Mouse (Mus musculus) c-Kit-positive CD71-positive TER-119-positive erythroid progenitor cells, embryonic 14.5 days (primary cell): ENCODE results near the gene Epb41.

Source experiments
- DNase-seq: peaks from one replicate; pipeline ENCODE4 v3.0.0-alpha.2; 2013; ENCODE audit warnings: low spot score

The Epb41 gene

GRCm38 (mm10) chr4:132048011-132048991 lies 26.8 kb downstream of the Epb41 start:
- DNase-seq, result no peak

DNA sequence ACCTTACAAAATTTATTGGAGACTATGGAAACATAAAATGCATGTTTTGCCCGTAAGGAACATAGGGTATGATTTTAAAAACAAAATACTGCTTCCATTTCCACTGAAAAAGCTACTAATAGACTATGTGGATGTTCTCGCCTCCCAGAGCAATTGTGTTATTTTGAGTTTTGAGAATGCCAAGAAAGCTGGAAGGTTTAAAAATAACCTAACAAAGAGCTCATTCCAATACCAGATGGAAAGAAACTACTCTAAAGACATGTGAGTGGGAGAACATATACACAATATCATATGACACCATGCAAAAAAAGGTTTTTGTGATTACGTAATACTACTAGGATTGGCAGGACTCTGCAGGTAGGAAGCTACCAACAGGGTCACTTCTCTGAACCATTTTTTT lies 31.4 kb downstream of the Epb41 start:
- DNase-seq, result no peak

GRCm38 (mm10) chr4:132041471-132042332 lies 33.4 kb downstream of the Epb41 start:
- DNase-seq, result no peak

GRCm38 (mm10) chr4:132039975-132040645 lies 35.0 kb downstream of the Epb41 start:
- peak; percentile 57 for DNase-seq

DNA sequence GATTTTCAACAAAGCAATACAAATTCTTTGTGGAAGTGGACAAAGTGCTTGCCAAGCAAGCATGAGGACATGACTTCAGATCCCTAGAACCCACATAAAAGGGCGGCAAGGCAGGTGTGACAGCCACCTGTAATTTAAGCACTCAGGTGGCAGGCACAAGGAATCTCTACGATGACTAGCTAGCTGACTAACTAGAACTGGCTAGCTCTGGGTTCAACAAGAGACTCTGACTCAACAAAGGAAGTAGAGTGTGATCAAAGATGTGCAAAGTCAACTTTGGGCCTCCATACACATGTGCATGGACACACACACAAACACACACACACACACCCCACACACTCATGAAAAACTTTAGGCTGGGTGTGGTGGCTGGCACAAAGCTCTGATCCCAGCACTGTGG lies 35.6 kb downstream of the Epb41 start:
- DNase-seq, result no peak

GRCm38 (mm10) chr4:132038809-132039208 lies 36.3 kb downstream of the Epb41 start:
- DNase-seq, result no peak

- DNase-seq, result no peak
Observed at GRCm38 (mm10) chr4:132037991-132038390, 37.1 kb downstream of the Epb41 start.

GRCm38 (mm10) chr4:132037137-132037536 lies 38.0 kb downstream of the Epb41 start:
- no peak for DNase-seq

DNA sequence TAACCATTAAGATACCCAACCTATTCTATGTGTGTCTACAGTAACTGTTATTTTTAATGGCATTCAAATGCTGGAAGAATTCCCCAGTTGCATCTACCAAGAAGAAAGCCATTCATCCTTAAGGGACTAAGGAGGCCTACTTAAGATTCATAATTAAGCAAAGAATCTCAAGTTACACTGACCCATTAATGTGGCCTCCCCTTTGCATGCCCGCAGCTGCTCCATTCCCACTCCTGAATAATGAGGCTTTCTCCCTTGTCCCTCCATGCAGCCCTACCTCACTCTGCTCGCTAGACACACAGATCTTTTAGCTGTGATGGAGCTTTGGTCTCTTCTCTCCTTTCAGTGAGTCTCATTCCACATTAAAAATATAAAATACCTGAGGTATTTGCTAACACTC lies 40.9 kb downstream of the Epb41 start:
- no peak for DNase-seq

DNA sequence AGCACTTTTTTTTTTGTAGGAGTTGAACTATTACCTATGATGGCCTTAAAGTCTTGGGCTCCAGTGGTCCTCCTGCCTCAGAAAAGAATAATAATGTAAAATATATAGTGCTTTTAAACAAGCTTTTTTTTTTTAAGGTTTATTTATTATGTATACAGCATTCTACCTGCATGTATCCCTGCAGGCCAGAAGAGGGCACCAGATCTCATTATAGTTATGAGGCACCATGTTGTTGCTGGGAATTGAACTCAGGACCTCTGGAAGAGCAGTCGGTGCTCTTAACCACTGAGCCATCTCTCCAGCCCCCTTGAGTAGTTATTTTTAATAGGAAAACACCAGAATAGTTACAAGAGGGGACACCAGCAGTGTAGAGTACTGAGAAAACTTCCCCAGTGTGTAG lies 41.9 kb downstream of the Epb41 start:
- DNase-seq, result no peak

- DNase-seq, result no peak
Observed at GRCm38 (mm10) chr4:132029851-132030741, 45.0 kb downstream of the Epb41 start.

DNA sequence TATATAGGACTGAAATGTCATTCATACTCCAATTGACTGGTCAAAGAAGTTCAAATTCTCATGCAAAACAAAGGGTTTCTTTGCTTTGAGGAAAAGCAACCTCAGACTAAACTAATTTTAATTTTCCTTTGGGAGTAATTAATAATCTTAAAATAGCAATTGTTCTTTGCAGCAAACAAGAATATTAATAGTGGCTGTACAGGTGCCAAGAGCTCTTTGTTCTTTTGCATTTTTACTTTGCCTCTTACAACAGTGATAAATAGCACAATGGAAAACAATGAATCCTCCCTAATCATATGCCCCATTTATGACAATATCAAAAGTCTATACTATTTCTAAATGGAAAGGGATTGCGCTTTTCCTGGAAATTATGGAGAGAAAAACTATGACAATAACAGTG lies 47.3 kb downstream of the Epb41 start:
- DNase-seq, result no peak

- peak; percentile 66 for DNase-seq
Observed at GRCm38 (mm10) chr4:132027167-132027566, 48.0 kb downstream of the Epb41 start.

GRCm38 (mm10) chr4:132025738-132026527 lies 49.2 kb downstream of the Epb41 start:
- peak; percentile 66 for DNase-seq

DNA sequence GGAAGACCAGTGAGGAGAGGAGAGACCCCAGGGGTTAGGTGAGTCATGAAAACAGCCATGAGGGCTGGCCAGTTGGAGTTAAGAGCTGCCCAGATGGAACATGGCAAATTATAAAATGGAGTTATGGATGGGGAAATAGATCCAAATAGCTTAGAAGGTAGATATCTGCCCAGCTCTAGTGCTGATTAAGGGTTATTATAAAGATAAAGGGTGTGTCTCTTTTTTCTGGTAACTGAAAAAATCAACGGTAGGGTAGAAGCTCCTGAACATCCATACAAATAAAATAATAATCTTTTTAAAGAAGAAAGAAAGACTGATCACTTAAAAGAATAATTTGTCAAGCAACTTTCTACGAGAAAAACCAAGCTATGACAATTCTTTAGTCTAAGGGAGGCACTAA lies 49.9 kb downstream of the Epb41 start:
- no peak for DNase-seq

DNA sequence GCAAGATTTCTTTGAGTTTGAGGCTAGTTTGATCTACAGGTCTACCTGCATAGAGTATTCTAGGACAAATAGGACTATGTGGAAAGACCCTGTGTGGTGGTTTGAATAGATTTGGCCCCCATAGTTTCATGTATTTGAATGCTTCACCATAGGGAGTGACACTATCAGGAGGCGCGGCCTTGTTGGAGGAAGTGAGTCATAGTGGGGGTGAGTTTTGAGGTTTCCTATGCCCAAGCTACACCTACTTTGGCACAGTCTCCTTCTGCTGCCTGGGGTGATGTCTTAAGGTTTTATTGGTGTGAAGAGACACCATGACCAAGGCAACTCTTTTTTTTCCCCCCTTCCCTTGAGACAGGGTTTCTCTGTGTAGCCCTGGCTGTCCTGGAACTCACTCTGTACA lies 51.3 kb downstream of the Epb41 start:
- DNase-seq, result no peak

GRCm38 (mm10) chr4:132022639-132023038 lies 52.5 kb downstream of the Epb41 start:
- no peak for DNase-seq

DNA sequence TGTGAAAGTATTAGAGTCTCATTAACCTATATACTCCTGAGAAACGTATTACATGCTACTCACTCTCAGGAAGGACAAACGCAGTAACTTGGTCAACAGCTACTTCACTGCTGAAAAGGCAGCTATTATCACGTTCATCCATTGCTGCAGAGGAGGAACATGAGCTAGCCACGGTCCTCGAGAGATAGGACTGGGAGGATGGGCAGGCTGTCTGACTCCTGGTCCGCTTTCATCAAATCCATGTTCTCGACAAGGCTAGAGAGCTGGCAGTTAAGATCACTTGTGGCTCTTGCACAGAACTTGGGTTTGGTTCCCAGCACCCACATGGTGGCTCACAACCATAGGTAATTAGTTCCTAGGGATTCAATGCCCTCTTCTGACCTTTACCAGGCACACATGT lies 53.2 kb downstream of the Epb41 start:
- DNase-seq, result no peak

GRCm38 (mm10) chr4:132018547-132018946 lies 56.6 kb downstream of the Epb41 start:
- no peak for DNase-seq

DNA sequence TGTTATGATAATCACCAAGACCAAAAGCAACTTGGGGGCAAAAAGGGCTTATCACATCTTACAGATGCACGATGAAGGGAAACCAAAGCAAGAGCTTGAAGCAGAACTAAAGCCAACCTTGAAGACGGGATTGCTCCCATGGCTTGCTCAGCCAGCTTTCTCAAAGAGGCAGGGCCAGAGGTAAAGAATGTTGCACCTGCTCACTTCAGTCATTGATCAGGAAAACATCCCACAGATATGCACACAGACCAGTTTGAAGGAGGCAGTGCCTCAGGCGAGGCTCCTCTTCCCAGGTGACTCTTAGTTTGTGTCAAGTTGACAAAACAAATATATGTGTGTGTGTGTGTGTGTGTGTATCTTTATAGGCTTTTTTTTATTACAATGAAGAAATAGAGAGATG lies 59.7 kb downstream of the Epb41 start:
- peak; percentile 29 for DNase-seq
